Mouse (Mus musculus) bone marrow macrophage, adult 2 months (primary cell): ENCODE measurements around the gene Apol8.

Experiments
- CTCF ChIP-seq: IDR thresholded peaks from 2 replicates; pipeline ENCODE4 v1.5.1; 2012; ENCODE audit warnings: low read depth, mild to moderate bottlenecking, low read length, moderate library complexity
- POLR2A ChIP-seq: IDR thresholded peaks from 2 replicates; pipeline ENCODE4 v1.6.1; 2012; ENCODE audit warnings: mild to moderate bottlenecking, low read depth, low read length, borderline replicate concordance

- TF ChIP-seq CTCF = no peak
- no peak for TF ChIP-seq POLR2A
Observed at GRCm38 (mm10) chr15:77790656-77791405, 34.0 kb upstream of the Apol8 start.
